Mouse (Mus musculus) urinary bladder, postnatal 25 days (tissue): ENCODE measurements at regions not wholly inside any gene's neighbourhood (a gene's known extent, or its start where the extent isn't known, plus 50 kb on each side); places are given as distances from the start of the nearest gene placed in this dataset.

Source experiments
- DNase-seq: peaks from one replicate; pipeline ENCODE4 v3.0.0; 2022; ENCODE audit warnings: low spot score

- DNase-seq = peak; percentile 7
Observed at GRCm38 (mm10) chr1:41810318-41810964, 885.1 kb upstream of the Pou3f3 start.

GRCm38 (mm10) chr1:41811130-41811529 is 884.4 kb upstream of the Pou3f3 start:
- no peak for DNase-seq

- no peak for DNase-seq
Observed at GRCm38 (mm10) chr1:41812071-41812470, 883.5 kb upstream of the Pou3f3 start.

DNA sequence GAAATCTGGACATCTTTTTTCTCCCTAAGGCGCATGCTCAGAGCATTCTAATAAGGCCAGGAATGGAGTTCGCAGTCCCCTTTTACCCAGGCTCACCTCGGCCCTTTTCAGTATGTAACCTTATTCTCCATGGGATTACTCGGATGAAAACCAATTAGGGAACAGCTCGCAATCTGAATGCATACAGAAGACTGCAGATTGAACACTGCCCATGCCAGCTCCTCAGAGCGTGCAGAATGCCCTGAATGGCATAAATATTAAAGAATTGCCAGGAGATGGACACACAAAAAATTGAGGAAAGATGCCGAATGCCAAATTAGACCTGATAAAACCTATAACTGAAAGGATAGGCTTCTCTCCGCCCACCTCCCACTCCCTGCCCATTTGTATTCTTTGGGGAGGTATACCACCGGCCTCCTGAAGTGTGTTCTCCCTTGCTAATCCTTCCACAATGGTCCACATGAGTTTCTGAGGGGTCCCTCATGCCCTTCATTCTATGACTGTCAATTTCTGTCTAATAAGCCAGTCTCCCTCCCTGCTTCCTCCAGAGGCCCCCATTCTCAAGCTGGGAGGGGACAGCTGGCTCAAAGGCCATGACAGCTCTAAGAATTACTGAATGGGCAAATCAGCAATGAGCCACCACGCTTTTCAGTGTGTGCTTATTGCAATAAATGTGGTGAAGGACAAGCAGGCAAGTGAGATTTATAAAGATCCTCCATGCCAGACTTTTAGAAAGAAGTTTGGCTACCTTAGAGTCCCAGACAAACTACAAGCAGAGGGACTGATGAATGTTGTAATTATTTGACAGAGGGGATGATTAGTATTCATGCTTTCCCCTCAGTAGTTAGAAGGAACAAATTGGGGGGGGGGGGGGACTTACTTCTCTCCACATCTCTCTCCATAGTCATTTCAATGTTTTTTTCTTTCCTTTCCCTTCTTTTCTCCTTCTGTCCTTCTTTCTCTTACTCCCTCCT is 881.2 kb upstream of the Pou3f3 start:
- DNase-seq = no peak

GRCm38 (mm10) chr1:41815021-41815420 is 880.5 kb upstream of the Pou3f3 start:
- DNase-seq = no peak

DNA sequence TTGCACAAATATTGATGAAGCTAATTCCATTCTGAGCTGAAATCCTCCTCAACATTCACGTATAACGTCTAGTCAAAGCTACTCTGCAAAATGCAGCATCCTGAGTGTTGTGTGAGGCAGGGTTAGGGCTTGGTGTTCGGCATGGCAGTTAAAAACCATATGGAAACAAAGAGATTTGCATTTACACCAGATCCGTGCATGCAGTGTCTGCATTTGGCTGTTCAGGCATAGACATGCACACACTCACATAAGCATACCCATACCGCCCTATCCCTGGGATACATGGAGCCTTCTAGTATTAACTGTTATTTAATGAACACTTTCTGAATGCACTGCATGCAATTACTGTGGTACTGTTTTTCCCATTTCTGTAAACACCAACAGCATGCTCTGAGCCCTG is 872.8 kb upstream of the Pou3f3 start:
- DNase-seq = no peak

DNA sequence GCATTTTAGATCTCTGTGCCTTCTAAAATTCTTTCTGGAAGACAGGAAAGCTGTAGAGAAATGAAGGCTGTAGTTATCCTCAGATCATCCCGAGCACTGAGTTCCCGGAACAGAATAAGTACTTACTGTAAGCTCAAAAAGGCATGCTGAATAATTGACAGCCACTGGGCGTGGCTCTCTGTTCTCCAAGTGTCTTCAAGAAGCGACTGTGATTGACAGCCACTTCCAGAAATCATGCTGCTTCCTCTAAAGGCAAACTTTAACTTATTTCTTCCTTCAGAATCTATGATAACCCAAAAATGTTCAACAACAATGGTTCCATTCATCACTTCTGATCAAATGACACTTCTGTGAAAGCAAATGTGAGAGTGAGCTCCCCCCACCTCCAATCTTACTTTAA is 870.3 kb upstream of the Pou3f3 start:
- DNase-seq = no peak

DNA sequence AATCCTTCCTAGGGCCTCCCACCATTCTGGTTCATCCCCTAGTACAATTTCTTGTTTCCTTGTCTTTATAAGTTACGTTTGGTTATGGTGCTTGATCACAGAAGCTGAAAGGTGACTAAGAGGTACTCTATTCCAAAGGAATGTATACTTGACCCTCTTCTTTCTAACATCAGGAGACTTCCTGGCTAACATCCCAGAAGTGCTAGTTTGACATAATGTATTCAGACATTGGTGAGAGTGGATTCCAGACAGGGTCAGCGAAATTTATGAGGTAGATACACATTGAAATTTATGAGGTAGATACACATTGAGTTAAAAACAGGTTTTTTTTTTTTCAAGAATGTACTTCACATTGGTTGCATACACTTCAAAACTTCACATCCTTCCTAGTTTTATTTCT is 863.9 kb upstream of the Pou3f3 start:
- no peak for DNase-seq
